Mouse (Mus musculus) G1E-ER4 (cell line): ENCODE data around the gene Ncl. TPM values are rescaled to one million over a fixed set of nuclear protein-coding genes. Genes with fewer than 3 reads are reported as not detected.

Experiments
- GATA1 ChIP-seq: IDR thresholded peaks from one replicate; pipeline ENCODE4 v1.8.0; 2012; ENCODE audit warnings: low read length, inconsistent platforms
- polyA plus RNA-seq: library from polyadenylated mRNA; stranded (reverse); fragments of >175 nt; gene quantifications from 2 replicates; pipeline ENCODE4 v1.2.3, GENCODE M21; 2012

Gene Ncl
- polyA plus RNA-seq, 1 experiment, result 2,966 TPM

GRCm38 (mm10) chr1:86345956-86346355, 13.2 kb downstream of the Ncl start:
- no peak for TF ChIP-seq GATA1

DNA sequence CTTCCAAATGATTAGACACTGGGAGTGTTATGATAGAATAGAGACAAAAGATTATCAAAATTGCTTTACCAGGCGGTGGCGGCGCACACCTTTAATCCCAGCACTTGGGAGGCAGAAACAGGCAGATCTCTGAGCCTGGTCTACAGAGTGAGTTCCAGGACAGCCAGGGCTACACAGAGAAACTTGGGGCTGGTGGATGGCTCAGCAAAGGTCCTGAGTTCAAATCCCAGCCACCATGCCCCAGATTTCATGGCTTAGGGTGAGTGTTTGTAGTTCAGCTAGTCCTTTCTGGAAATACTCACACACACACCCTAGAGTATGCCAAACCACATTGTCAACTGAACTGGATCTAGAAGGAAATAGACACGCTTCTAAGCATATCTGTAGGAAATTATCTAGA, 14.1 kb downstream of the Ncl start:
- no peak for TF ChIP-seq GATA1

DNA sequence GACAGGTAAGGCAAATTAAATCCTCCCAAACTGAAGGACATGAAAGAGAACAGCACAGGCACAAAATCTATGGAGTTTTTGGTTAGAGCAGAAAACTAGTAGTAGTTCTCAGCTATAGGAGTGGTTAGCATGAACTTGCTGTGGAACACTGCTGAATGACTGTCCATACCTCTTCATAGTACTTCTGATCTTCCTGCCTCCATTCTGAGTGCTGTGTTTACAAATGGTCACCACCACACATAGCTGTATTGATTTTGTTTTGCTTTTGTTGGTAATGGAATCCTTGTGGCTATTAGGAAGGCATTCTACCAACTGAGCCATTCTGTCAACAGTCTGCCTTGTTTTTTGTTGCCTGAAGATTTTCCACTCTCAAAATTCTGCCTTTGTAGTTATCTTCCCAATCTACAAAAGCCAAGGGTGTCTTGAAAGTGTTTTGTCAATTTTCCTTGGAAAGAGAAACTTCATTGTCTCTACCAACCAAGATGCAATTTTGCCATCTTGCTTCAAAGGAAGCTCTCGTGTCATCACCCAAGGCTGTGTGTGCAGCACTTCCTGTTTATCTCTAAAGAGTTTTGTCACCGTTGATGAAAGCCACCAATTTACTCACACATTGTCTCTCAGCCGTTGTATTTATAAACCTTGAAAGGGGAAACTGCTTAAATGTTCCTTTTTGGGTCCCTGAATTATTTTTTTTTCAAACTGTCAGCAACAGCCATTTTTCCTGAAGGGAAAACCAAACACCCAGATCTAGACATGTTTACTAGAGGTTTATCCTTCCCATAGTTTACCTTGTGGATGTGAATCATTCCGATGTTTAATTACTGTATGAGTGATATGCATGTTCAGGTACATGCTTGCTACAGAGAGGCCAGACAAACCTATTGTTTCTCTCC, 15.0 kb downstream of the Ncl start:
- no peak for TF ChIP-seq GATA1

- TF ChIP-seq GATA1, result no peak
Measured at GRCm38 (mm10) chr1:86343087-86343645, 16.0 kb downstream of the Ncl start.

- TF ChIP-seq GATA1, result no peak
Measured at GRCm38 (mm10) chr1:86342371-86342770, 16.8 kb downstream of the Ncl start.

GRCm38 (mm10) chr1:86339156-86339812, 19.9 kb downstream of the Ncl start:
- no peak for TF ChIP-seq GATA1

DNA sequence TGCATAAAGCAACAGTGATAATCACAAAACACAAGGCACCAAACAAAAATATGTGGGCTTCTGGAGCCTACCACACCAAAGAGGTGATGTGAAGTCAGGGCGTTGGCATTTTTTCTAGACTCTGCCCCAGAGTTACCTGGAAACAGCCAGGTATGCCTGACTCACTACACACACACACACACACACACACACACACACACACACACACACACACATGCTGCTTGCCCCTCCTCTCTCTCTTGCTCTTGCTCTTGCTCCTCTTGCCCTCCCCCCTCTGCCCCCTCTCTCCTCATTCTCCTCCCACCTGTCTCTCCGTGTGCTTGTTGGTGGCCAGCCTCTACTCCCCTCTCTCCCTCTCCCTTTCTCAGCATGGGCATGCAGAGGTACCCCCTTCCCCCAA, 22.9 kb downstream of the Ncl start:
- TF ChIP-seq GATA1, result no peak

DNA sequence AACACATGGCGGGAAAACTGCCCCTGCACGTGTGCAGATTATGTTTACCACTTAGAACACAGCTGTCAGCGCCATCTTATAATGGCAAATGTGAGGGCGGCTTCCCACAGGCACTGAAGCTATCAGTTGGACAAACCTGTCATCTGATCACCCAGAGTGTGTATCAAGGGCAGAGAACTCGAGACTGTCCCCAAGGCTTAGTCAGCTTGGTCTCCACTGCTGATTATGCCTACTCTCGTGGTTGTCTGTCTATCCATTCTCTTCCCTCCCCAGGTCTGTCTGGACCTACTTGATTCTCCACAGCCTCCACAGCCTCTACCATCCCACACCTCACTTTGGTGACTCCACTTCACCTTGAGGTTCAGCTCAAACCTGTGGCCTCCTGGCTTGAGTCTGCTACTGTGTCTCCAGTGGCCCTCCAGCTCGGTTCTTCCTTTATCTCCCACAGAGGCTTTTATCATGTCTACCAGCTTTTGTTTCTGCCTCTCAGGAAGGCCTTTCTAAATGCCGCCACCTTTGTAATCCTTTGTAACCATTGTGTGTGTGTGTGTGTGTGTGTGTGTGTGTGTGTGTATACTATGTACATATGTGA, 38.3 kb downstream of the Ncl start:
- TF ChIP-seq GATA1, result no peak

DNA sequence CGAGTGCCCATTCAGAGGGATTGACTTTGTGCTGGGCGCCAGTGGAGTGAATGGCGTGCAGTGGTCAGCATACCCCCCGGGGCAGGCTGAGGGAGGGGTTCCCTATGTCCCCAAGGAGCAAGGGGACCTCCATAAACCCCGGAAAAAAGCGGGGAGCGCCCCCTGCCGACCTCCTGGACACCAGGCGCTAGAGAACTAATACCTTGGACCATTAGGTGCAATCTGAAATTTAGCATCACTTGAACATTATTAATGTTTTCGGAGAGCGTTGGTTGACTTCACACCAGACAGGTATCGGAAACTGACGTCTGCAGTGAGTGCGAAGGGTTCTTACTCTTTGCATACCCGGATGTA, 45.5 kb downstream of the Ncl start:
- no peak for TF ChIP-seq GATA1

- TF ChIP-seq GATA1, result no peak
Measured at GRCm38 (mm10) chr1:86313096-86313771, 46.0 kb downstream of the Ncl start.

- no peak for TF ChIP-seq GATA1
Measured at GRCm38 (mm10) chr1:86312269-86312668, 46.9 kb downstream of the Ncl start.

DNA sequence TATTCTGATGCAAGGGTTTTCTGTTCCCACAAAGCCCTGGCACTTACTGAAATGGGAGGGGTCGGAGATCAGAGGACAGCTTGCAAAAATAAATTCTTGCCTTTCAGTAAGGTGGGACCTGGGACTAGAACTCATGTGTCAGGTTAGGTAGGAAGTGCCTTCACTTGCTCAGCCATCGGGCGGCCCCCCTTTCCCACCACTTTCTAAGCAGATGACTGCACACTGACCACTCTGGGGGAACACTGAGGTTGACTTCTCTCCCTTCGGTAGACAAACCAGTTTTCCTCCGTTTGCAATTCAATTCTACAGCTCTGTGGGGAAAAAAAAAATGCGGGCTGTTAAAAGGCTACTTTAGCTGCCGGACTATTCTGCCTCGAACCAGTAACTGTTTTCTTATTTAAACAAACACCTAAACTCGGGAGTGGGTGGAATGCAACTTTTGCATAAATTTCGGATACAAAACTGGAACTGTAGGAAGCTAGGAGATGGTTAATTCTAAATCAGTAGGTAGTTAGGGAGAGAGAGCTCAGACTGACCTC, 47.7 kb downstream of the Ncl start:
- TF ChIP-seq GATA1, result no peak

- TF ChIP-seq GATA1, result no peak
Measured at GRCm38 (mm10) chr1:86310536-86311310, 48.5 kb downstream of the Ncl start.

GRCm38 (mm10) chr1:86309270-86309833, 49.8 kb downstream of the Ncl start:
- TF ChIP-seq GATA1, result no peak
